Mouse (Mus musculus) stomach, embryonic 16.5 days (tissue): ENCODE measurements around the gene P2ry1. TPM values are rescaled to one million over a fixed set of nuclear protein-coding genes. Genes with fewer than 3 reads are reported as not detected.

ENCODE experiments used
- ATAC-seq: fragments of 200-750 bp; cut with Nextera tagmentation; 2 replicates; pipeline ENCODE4 v1.8.0; 2017; ENCODE audit warnings: moderate number of reproducible peaks, moderate TSS enrichment; ENCODE audit not compliant: insufficient read depth, low FRiP score
- H3K27ac ChIP-seq: fragments of 300-500 bp; sonication (generic); 2 replicates; pipeline ENCODE4 v1.5.1; 2014; ENCODE audit warnings: low read length
- H3K27me3 ChIP-seq: fragments of 300-500 bp; sonication (generic); 2 replicates; pipeline ENCODE4 v1.6.1; 2014; ENCODE audit warnings: low read length, control low read depth, mixed read lengths; ENCODE audit not compliant: control insufficient read depth, insufficient read depth
- H3K36me3 ChIP-seq: fragments of 300-500 bp; sonication (generic); 2 replicates; pipeline ENCODE4 v1.6.1; 2014; ENCODE audit warnings: low read length; ENCODE audit not compliant: control insufficient read depth, insufficient read depth
- H3K4me1 ChIP-seq: fragments of 300-500 bp; sonication (generic); 2 replicates; pipeline ENCODE4 v1.6.1; 2014; ENCODE audit warnings: low read length, control low read depth, mixed read lengths; ENCODE audit not compliant: control insufficient read depth, insufficient read depth
- H3K4me2 ChIP-seq: fragments of 300-500 bp; sonication (generic); 2 replicates; pipeline ENCODE4 v1.6.1; 2014; ENCODE audit warnings: low read depth, low read length, mixed read lengths
- H3K4me3 ChIP-seq: fragments of 300-500 bp; sonication (generic); replicated peaks from 2 replicates; pipeline ENCODE4 v1.5.1; 2014; ENCODE audit warnings: mild to moderate bottlenecking, low read length
- H3K9ac ChIP-seq: fragments of 300-500 bp; sonication (generic); 2 replicates; pipeline ENCODE4 v1.6.1; 2014; ENCODE audit warnings: low read length
- H3K9me3 ChIP-seq: fragments of 300-500 bp; sonication (generic); replicated peaks from 2 replicates; pipeline ENCODE4 v1.6.1; 2016; ENCODE audit warnings: low read length, control low read depth; ENCODE audit not compliant: control insufficient read depth
- WGBS: fragments of 180-500 bp; shearing (Covaris S2); extraction: QIAGEN DNeasy Blood & Tissue Kit; methylation state at CpG from one replicate; pipeline ENCODE4 v1.1.7; 2014; 5-methylcytosine and 5-hydroxymethylcytosine counted together
- polyA plus RNA-seq: library from polyadenylated mRNA; unstranded; fragments of >200 nt; fragmentation: Nextera tagmentation; extraction: Ambion mirVana; gene quantifications from 2 replicates; pipeline ENCODE4 v1.2.1, GENCODE M21; 2015

P2ry1 gene
- polyA plus RNA-seq, 1 experiment from 2014 or later = 12.0 TPM

DNA sequence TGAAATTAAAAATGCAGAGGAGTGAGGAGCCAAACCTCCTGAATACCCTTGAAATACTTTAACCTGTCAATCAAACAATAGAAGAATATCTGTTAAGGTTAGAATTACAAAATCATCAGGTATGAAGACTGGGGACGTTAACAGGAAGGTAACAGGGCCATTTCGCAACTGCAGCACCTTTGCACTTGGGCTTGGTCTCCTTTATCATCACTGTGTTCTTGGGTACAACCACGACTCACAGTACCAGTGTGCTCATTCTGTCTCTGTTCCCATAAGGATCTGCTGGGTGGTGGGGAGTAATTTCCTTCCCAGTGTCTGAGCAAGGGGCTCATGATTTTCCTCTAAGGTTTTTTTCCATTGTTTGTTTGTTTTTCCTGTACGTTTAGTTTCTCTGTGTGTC, 1.8 kb upstream of the P2ry1 start:
- Histone ChIP-seq H3K36me3 (no peaks in the 10 kb centered on the region), H3K4me2 (no peak overlapping the region), H3K9ac (no peak overlapping the region), H3K27ac (no peak overlapping the region), H3K4me1 (peaks cover 6% of the 10 kb centered on the region; the same call in 1 of the 2 replicates), H3K4me3 (no peak overlapping the region), H3K27me3 (no peaks in the 10 kb centered on the region), H3K9me3 (no peaks in the 10 kb centered on the region)
- WGBS = 69% methylated on average over 4 of the region's 4 CpGs
- no peak for ATAC-seq

DNA sequence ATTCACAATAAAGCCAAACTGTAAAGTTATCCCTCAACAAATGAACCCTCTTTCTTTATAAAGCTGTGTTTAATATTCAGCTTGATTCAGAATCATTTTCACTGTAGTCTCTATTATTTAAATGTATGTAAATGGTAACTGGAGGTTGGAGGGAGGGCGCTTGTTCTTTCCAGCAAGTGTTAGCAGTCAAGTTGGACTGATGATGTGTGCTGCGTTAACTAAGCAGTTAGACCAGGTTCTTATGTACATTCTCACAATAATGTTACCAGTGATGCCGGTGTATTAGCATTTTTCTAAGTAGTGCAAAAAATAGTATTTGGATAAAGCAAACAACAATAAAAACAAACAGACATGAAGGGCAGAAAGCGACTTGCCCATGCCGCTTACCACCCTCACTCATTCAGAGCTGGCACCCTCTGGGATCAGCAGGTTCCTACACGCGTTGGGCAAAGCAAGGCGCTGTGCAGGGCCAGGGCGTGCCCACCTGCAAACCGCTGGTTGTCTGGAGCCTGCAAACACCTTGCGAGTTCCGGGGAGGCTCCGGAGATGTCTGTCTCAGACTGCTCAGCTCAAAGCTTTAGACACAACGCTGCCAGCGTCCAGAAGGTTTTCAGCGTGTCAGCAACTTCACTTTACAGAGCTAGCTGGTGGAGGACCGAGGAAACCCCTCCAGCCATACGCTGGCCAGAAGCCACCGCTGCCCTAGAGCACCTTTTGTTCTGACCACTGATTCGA, 576 bp upstream of the P2ry1 start:
- 2% methylated on average over 20 of the region's 20 CpGs for WGBS
- Histone ChIP-seq H3K27ac (peak overlapping the region; percentile 83), H3K9me3 (no peaks in the 10 kb centered on the region), H3K4me1 (peaks cover 6% of the 10 kb centered on the region; the same call in 1 of the 2 replicates), H3K9ac (peak overlapping the region; percentile 82), H3K27me3 (no peaks in the 10 kb centered on the region), H3K36me3 (no peaks in the 10 kb centered on the region), H3K4me2 (peak overlapping the region; percentile 90), H3K4me3 (peak overlapping the region; percentile 76)
- ATAC-seq = peak; percentile 69

DNA sequence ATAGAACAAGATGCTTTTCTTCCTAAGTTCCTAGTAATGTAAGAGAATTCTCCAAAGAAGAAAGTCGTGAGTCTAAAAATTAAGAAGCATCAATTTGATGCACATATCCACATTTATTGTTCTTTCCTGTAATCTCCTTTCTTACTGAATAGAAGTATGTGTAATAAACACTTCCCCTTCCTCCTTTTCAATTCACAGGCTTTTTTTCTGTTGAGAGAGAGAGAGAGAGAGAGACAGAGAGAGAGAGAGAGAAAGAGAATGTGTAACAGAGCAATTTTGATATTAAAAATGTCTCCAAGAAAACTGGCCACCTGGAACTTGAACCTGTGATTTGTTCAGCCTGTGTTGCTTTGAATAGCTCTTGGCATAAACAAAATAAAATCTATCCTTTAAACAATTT, 2.0 kb downstream of the P2ry1 start:
- peak overlapping the region; percentile 90 for H3K4me2 ChIP-seq

DNA sequence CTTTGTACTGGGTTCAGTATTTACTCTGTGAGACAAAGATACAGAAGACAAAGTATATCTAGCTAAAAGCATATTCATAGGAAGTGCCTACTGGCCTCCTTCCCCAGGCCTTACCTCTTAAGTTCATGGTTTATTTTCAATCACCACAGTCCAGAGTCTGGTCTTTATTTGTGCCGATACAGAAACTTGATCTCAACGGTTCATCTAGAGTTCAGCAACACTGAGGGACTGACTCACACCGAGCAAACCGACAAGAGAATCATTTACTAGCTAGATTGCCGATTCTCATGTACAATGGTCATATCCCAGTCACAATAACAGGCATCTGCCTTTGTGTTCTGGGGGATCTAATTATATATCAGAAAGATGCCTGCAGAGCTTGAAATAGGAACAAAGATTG, 9.1 kb downstream of the P2ry1 start:
- Histone ChIP-seq H3K27me3 (no peaks in the 10 kb centered on the region), H3K4me2 (no peak overlapping the region), H3K4me1 (no peaks in the 10 kb centered on the region), H3K4me3 (no peak overlapping the region), H3K36me3 (peaks cover 3% of the 10 kb centered on the region; the same call in 1 of the 2 replicates), H3K9me3 (no peaks in the 10 kb centered on the region), H3K27ac (no peak overlapping the region), H3K9ac (no peak overlapping the region)
- ATAC-seq = no peak
- 34% methylated on average over 5 of the region's 5 CpGs for WGBS

More for the DNA sequence above, 2.0 kb downstream of the P2ry1 start:
- no peaks in the 10 kb centered on the region for H3K27me3 ChIP-seq
- ATAC-seq = no peak
- 67% methylated on average over 1 of the region's 1 CpGs for WGBS
- no peak overlapping the region for H3K9ac ChIP-seq
- H3K4me3 ChIP-seq = peak overlapping the region; percentile 76
- peaks cover 3% of the 10 kb centered on the region; the same call in 1 of the 2 replicates for H3K36me3 ChIP-seq
- peaks cover 6% of the 10 kb centered on the region; the same call in 1 of the 2 replicates for H3K4me1 ChIP-seq
- no peaks in the 10 kb centered on the region for H3K9me3 ChIP-seq
- H3K27ac ChIP-seq = no peak overlapping the region

DNA sequence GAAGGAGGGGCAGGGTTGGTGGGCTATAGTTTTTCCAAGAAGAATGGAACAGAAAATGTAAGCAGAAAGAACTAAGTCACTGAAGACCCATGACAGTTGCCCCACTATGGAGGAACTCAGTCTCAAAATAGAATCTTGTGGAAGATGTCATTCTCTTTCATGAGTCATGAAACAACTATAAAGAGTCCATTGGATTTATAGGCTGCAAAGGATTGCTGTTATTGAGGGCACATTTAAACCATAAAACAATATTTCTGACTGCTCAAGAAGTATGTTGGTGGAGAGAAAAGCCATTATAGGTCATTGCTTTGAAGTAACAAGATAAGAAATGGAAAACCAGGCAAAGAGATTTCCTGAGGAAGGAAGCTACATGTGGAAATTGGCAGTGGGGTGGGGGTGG, 10.0 kb downstream of the P2ry1 start:
- Histone ChIP-seq H3K9me3 (no peaks in the 10 kb centered on the region), H3K4me3 (no peak overlapping the region), H3K4me1 (no peaks in the 10 kb centered on the region), H3K9ac (no peak overlapping the region), H3K27me3 (no peaks in the 10 kb centered on the region), H3K4me2 (no peak overlapping the region), H3K27ac (no peak overlapping the region), H3K36me3 (no peaks in the 10 kb centered on the region)
- no peak for ATAC-seq

DNA sequence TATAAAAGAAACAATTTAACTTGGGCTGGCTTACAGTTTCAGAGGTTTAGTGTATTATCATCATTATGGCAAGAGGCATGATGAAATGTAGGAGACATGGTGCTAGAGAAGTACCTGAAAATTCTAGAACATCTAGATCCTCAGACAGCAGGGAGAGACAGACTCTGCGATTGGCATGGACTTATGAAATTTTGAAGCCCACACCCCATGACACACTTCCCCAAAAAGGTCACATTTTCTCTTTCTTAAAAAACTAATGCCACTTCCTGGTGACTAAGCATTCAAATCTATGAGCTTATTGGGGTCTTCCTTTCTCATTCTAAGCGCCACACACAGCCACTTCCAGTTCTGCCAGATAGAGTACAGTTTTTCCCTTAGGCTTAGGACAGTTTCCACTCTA, 14.1 kb downstream of the P2ry1 start:
- H3K4me1 ChIP-seq = no peaks in the 10 kb centered on the region
- H3K27me3 ChIP-seq = no peaks in the 10 kb centered on the region
- H3K4me2 ChIP-seq = no peak overlapping the region
- H3K9ac ChIP-seq = no peak overlapping the region
- ATAC-seq = no peak
- 86% methylated on average over 2 of the region's 2 CpGs for WGBS
- H3K27ac ChIP-seq = no peak overlapping the region
- H3K4me3 ChIP-seq = no peak overlapping the region
- no peaks in the 10 kb centered on the region for H3K9me3 ChIP-seq
- H3K36me3 ChIP-seq = no peaks in the 10 kb centered on the region

DNA sequence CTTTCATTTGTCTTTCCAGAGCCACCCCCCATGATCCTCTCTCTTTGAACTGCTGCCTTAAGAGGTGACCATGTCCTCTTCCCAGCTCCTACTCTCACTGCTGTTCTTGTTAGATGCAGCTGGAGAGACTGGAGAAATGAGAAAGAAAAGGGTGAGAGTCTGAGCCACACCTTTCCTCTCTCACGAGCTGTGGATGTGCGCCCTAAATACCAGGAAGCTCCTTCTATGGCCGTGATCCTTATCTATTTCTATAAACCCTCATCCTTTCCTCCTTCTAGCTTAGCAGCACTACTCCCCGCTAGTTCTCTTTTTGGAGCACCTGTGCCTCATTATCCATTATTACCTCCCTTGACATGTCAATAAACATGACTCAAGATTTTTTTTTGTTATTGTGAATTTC, 29.5 kb downstream of the P2ry1 start:
- H3K9ac ChIP-seq = no peak overlapping the region
- no peaks in the 10 kb centered on the region for H3K36me3 ChIP-seq
- WGBS = 65% methylated on average over 4 of the region's 4 CpGs
- H3K4me2 ChIP-seq = no peak overlapping the region
- no peak overlapping the region for H3K4me3 ChIP-seq
- no peaks in the 10 kb centered on the region for H3K27me3 ChIP-seq
- no peak overlapping the region for H3K27ac ChIP-seq
- H3K9me3 ChIP-seq = no peaks in the 10 kb centered on the region
- ATAC-seq = no peak
- H3K4me1 ChIP-seq = no peaks in the 10 kb centered on the region

DNA sequence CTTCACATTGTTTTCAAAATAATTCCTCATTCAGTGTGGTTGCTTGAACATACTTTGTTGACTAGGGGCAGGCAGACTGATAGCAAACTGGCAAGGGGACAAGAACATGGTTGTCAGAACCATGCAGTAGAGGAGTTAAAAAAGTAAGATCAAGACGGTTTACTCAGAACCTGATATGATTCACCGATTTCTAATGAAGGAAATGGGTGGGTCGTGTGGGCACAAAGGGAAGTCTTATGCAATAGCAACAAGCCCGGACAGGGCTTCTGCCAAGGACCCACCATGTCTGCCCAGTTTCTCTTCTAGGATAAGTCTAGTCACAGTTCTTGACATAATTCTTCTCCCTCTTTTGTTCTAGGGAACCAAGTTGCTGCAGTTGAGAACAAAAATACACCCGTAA, 33.0 kb downstream of the P2ry1 start:
- Histone ChIP-seq H3K4me1 (no peaks in the 10 kb centered on the region), H3K27me3 (no peaks in the 10 kb centered on the region), H3K4me3 (no peak overlapping the region), H3K9me3 (no peaks in the 10 kb centered on the region), H3K4me2 (no peak overlapping the region), H3K27ac (no peak overlapping the region), H3K36me3 (no peaks in the 10 kb centered on the region), H3K9ac (no peak overlapping the region)
- WGBS = 72% methylated on average over 5 of the region's 5 CpGs
- peak; percentile 44; the same call in 1 of the 2 replicates for ATAC-seq

DNA sequence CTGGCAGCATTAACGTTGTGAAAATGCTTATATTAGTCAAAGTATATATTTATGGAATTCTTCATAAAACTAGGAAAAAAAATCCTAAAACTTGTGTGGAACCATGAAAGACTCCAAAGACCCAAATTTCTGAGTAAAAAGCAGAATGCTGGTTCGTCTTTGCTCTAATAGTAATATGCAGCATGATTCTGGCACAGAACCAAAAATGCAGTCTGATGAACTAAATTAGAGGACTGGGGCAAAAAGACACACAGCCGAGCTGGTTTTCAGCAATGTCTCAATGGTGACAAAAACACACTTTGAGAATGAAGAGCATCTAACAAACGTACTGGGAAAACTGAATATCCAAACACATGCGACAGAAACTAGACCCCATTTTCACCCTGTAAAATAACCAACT, 37.3 kb downstream of the P2ry1 start:
- no peak overlapping the region for H3K4me2 ChIP-seq
- H3K9me3 ChIP-seq = no peaks in the 10 kb centered on the region
- ATAC-seq = no peak
- 49% methylated on average over 5 of the region's 5 CpGs for WGBS
- H3K36me3 ChIP-seq = no peaks in the 10 kb centered on the region
- H3K27ac ChIP-seq = no peak overlapping the region
- no peaks in the 10 kb centered on the region for H3K4me1 ChIP-seq
- no peak overlapping the region for H3K9ac ChIP-seq
- no peaks in the 10 kb centered on the region for H3K27me3 ChIP-seq
- H3K4me3 ChIP-seq = no peak overlapping the region
